Mouse (Mus musculus) right cerebral cortex, postnatal 4 days (tissue): Measurements from ENCODE around the gene Usp17ld.
"Not testable (repeated sequence)": the region's sequence is repeated elsewhere in the genome, so short reads cannot be mapped to it uniquely, and the experiment has no call there.

Experiments
- DNase-seq: peaks from one replicate; pipeline ENCODE4 v3.0.0-alpha.2; 2022

Usp17ld gene

DNA sequence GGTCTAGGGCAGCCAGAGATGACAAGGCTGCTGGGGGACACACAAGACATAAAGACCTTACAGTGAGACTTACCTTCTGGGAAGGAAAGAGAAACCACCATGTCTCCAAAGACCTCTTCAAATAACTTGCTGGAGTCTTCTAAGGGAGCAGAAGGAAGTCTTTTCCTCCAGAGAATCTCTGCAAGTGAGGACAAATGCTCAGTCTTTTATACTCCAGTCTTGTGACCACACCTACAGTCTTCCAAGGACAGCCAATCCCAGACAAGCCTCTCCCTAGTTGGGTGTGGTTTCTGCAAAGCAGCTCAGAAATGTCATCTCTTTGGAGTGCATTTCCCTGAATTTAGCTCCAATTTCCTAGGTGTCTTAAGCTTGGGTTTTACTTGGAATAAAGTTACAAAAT lies at the start of gene Usp17ld:
TSS of gene Usp17ld (minus strand) at position 101 of the 400 bp plus-strand sequence.
- DNase-seq = not testable (repeated sequence)

DNA sequence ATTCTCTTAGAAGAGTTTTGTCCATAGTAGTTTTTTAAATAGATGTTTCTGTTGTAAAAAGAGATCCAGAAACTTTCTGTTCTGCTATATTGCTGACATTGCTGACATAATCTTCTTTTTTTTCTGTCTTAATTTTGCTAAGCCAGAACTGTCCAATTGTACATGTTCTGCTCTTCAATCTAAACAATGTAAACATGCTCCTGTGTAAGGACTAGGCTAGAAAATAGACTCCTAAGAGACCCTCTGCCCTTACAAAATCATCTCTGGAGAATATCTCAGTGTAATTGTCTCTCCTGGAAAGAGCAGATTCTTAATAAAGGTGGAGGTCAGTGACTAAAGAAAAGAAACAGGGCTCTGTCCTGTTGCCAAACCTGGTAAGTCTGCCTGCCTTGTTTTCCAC lies 35.6 kb downstream of the Usp17ld start, which contains the start of gene Olfr594:
TSS of gene Olfr594 (plus strand) at position 301 of the 400 bp plus-strand sequence.
- DNase-seq = no peak

DNA sequence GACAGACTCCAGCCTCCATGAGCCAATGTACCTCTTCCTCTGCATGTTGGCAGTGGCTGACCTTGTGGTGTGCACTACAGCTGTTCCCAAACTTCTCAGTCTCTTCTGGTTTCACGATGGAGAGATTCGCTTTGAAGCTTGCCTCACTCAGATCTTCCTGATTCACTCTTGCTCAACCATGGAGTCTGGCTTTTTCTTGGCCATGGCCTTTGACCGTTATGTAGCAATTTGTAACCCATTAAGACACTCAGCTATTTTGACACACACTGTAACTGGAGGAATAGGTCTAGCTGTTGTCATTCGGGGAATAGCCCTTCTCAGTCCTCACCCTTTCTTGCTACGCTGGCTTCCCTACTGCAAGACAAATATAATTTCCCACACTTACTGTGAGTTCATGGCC lies 40.3 kb downstream of the Usp17ld start:
- not testable (repeated sequence) for DNase-seq

DNA sequence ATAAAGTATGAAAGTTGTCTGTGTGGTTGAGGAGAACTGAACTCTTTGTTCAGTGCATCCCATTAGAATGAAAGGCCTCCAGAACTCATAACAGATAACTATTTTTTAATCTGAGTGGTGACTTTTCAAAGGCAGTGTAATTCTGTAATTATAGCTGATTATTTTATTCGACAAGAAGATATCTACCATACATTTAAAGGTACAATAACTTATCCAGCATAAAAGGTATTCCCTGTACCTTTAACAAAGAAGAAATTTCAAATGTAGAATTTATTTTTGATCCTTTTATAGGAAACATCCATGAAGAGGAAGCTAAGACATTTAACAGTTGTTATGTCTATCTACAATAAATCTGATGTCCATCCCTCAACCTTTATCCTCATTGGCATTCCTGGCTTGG lies 40.7 kb downstream of the Usp17ld start, which contains the start of gene Olfr593:
TSS of gene Olfr593 (plus strand) at position 301 of the 400 bp plus-strand sequence.
- DNase-seq = no peak
